Mouse (Mus musculus): ENCODE results near the gene Rbm42. TPM values are rescaled to one million over a fixed set of nuclear protein-coding genes. Genes with fewer than 3 reads are reported as not detected.

Gene Rbm42
- total and polyA plus RNA-seq, 3 experiments, result 65.3 to 109 (median 105) TPM

GRCm38 (mm10) chr7:30688325-30688724, 38.2 kb upstream of the Rbm42 start:
- H3K9ac ChIP-seq (ENCODE audit: insufficient read depth, low read depth), result no peak overlapping the region
- DNase-seq (ENCODE audit: extremely low read depth), result no peak
- peaks cover 2% of the 10 kb centered on the region for H3K27me3 ChIP-seq (replicated peaks)
- TF ChIP-seq ZMIZ1 (IDR thresholded peaks at IDR 0.05; ENCODE audit: low read depth, low read length) (no peak), USF1 (IDR thresholded peaks at IDR 0.05; ENCODE audit: low read depth, low read length) (no peak), CTCF (conservative IDR thresholded peaks at IDR 0.05 in 1 of 2, IDR thresholded peaks at IDR 0.05 in 1 of 2; ENCODE audit: low read depth in 2 of 2, low read length in 2 of 2) (no peak), ELF1 (IDR thresholded peaks at IDR 0.05; ENCODE audit: low read depth, low read length) (no peak), USF2 (conservative IDR thresholded peaks at IDR 0.05; ENCODE audit: low read depth, low read length) (no peak), TBP (conservative IDR thresholded peaks at IDR 0.05; ENCODE audit: low read depth, low read length) (no peak), EP300 (IDR thresholded peaks at IDR 0.05; ENCODE audit: low read length) (no peak)
- H3K4me3 ChIP-seq (replicated peaks in 1 of 3; ENCODE audit: low read depth in 2 of 3, low read length in 2 of 3, poor library complexity in 1 of 3), result no peak overlapping the region
- in situ Hi-C loops (cut with MboI; ENCODE audit: low pct_ligation_motif_present, low pct_unique_long_range_greater_than_20kb, low sequenced_read_pairs) (no loop called here), dilution Hi-C loops (cut with MboI; ENCODE audit: extremely low pct_ligation_motif_present, extremely low pct_unique_long_range_greater_than_20kb, low sequenced_read_pairs) (no loop called here)
- no peaks in the 10 kb centered on the region for H3K36me3 ChIP-seq (replicated peaks in 1 of 2; ENCODE audit: control insufficient read depth in 1 of 2, insufficient read depth in 1 of 2, low read length in 1 of 2)
- H3K4me1 ChIP-seq (ENCODE audit: control insufficient read depth in 1 of 2, insufficient read depth in 2 of 2), result no peaks in the 10 kb centered on the region
- H3K27ac ChIP-seq (ENCODE audit: insufficient read depth, low read depth), result no peak overlapping the region
- no peaks in the 10 kb centered on the region for H3K79me2 ChIP-seq (replicated peaks; ENCODE audit: control insufficient read depth, extremely low read depth, insufficient read depth, poor library complexity, severe bottlenecking)
- no peaks in the 10 kb centered on the region for H3K9me3 ChIP-seq (replicated peaks; ENCODE audit: low read length)
- no peak overlapping the region for H3K4me2 ChIP-seq (ENCODE audit: insufficient read depth, low read depth, poor library complexity, severe bottlenecking)

- no peak overlapping the region for H3K27ac ChIP-seq (ENCODE audit: insufficient read depth, low read depth)
- no peak overlapping the region for H3K9ac ChIP-seq (ENCODE audit: insufficient read depth, low read depth)
- TF ChIP-seq MAX (IDR thresholded peaks at IDR 0.05; ENCODE audit: low read length) (no peak), RCOR1 (conservative IDR thresholded peaks at IDR 0.05; ENCODE audit: low read depth, low read length) (no peak), ZKSCAN1 (IDR thresholded peaks at IDR 0.05; ENCODE audit: borderline replicate concordance, low read depth, low read length) (no peak), NELFE (IDR thresholded peaks at IDR 0.05; ENCODE audit: low read depth, low read length) (no peak), GABPA (IDR thresholded peaks at IDR 0.05; ENCODE audit: insufficient replicate concordance, low read depth, low read length) (no peak), POLR2AphosphoS2 (IDR thresholded peaks at IDR 0.05; ENCODE audit: low read depth, low read length) (no peak), ELF1 (IDR thresholded peaks at IDR 0.05; ENCODE audit: low read depth, low read length) (no peak), KAT2A (IDR thresholded peaks at IDR 0.05; ENCODE audit: insufficient replicate concordance, low read length) (no peak), BHLHE40 (IDR thresholded peaks at IDR 0.05; ENCODE audit: low read depth, low read length) (no peak), RAD21 (IDR thresholded peaks at IDR 0.05; ENCODE audit: low read depth, low read length) (no peak), TBP (conservative IDR thresholded peaks at IDR 0.05; ENCODE audit: low read depth, low read length) (no peak), MAZ (IDR thresholded peaks at IDR 0.05; ENCODE audit: low read depth, low read length) (no peak), CHD2 (IDR thresholded peaks at IDR 0.05; ENCODE audit: low read length) (no peak), JUND (conservative IDR thresholded peaks at IDR 0.05; ENCODE audit: low read depth, low read length) (no peak), ZNF384 (IDR thresholded peaks at IDR 0.05; ENCODE audit: low read depth, low read length) (no peak), PAX5 (IDR thresholded peaks at IDR 0.05; ENCODE audit: low read length) (no peak), UBTF (IDR thresholded peaks at IDR 0.05; ENCODE audit: low read depth, low read length) (no peak)
- in situ Hi-C loops (cut with MboI; ENCODE audit: low pct_ligation_motif_present, low pct_unique_long_range_greater_than_20kb, low sequenced_read_pairs), result no loop called here
- no peak for DNase-seq (ENCODE audit: extremely low read depth)
- no peaks in the 10 kb centered on the region for H3K4me1 ChIP-seq (ENCODE audit: control insufficient read depth in 1 of 2, insufficient read depth in 2 of 2)
- H3K9me3 ChIP-seq (replicated peaks; ENCODE audit: low read length), result no peaks in the 10 kb centered on the region
- dilution Hi-C loops (cut with MboI; ENCODE audit: extremely low pct_ligation_motif_present, extremely low pct_unique_long_range_greater_than_20kb, low sequenced_read_pairs), result no loop called here
- no peaks in the 10 kb centered on the region for H3K36me3 ChIP-seq (replicated peaks in 1 of 2; ENCODE audit: control insufficient read depth in 1 of 2, insufficient read depth in 1 of 2, low read length in 1 of 2)
- no peaks in the 10 kb centered on the region for H3K79me2 ChIP-seq (replicated peaks; ENCODE audit: control insufficient read depth, extremely low read depth, insufficient read depth, poor library complexity, severe bottlenecking)
- H3K4me2 ChIP-seq (ENCODE audit: insufficient read depth, low read depth, poor library complexity, severe bottlenecking), result no peak overlapping the region
- no peak overlapping the region for H3K4me3 ChIP-seq (replicated peaks in 1 of 3; ENCODE audit: low read depth in 2 of 3, low read length in 2 of 3, poor library complexity in 1 of 3)
- H3K27me3 ChIP-seq (replicated peaks), result peaks cover 8% of the 10 kb centered on the region
These were observed 33.3 kb upstream of the Rbm42 start for GRCm38 (mm10) chr7:30683425-30683824.

Measured in CH12.LX (cell line).